Mouse (Mus musculus): ENCODE measurements around the gene Klf4.

GRCm38 (mm10) chr4:55530236-55530635 is 2.0 kb downstream of the Klf4 start:
- peak; percentile 45 for TF ChIP-seq CTCF (IDR thresholded peaks at IDR 0.05; ENCODE audit: extremely low read depth, insufficient read depth, low read length)
- TF ChIP-seq POLR2A (IDR thresholded peaks at IDR 0.05; ENCODE audit: extremely low read depth, insufficient read depth, low read length), result no peak
